Mouse (Mus musculus) kidney, adult 10 weeks (tissue): ENCODE measurements around the gene Plpp1. TPM values are rescaled to one million over a fixed set of nuclear protein-coding genes. Genes with fewer than 3 reads are reported as not detected.

ENCODE experiments used
- polyA plus RNA-seq: library from polyadenylated mRNA; stranded (reverse); fragments of 350-450 nt; fragmentation: Illumina TruSeq; extraction: RNeasy Lipid Tissue Mini Kit (QIAGEN cat#74804); gene quantifications from one replicate; pipeline ENCODE4 v1.2.3, GENCODE M21; 2014; ENCODE audit warnings: low read depth, low replicate concordance

The Plpp1 gene
- polyA plus RNA-seq = 159 TPM

GRCm38 (mm10) chr13:112800597-112801380 is at the start of gene Plpp1:
TSS of gene Plpp1 (plus strand) at chr13:112800792.

Other genes with a start within 250 kb of the Plpp1 start
- 0.44 TPM for gene Il31ra, start 206.4 kb upstream of the Plpp1 start, polyA plus RNA-seq
- 0.44 TPM for gene Ddx4, start 148.3 kb upstream of the Plpp1 start, polyA plus RNA-seq
- 8.7 TPM for gene Slc38a9, start 140.0 kb upstream of the Plpp1 start, polyA plus RNA-seq
- gene Mtrex, start 126.6 kb downstream of the Plpp1 start, polyA plus RNA-seq = 92.1 TPM
- 31.1 TPM for gene Dhx29, start 126.7 kb downstream of the Plpp1 start, polyA plus RNA-seq
- gene Ccno, start 187.0 kb downstream of the Plpp1 start, polyA plus RNA-seq = not detected
- not detected for gene Mcidas, start 193.1 kb downstream of the Plpp1 start, polyA plus RNA-seq
- not detected for gene Cdc20b, start 234.3 kb downstream of the Plpp1 start, polyA plus RNA-seq
- 84.7 TPM for gene Gpx8, start 245.6 kb downstream of the Plpp1 start, polyA plus RNA-seq